Mouse (Mus musculus): ENCODE results near the gene Olfr818.
"Not testable (repeated sequence)": the region's sequence is repeated elsewhere in the genome, so short reads cannot be mapped to it uniquely, and the experiment has no call there.

Olfr818 gene

DNA sequence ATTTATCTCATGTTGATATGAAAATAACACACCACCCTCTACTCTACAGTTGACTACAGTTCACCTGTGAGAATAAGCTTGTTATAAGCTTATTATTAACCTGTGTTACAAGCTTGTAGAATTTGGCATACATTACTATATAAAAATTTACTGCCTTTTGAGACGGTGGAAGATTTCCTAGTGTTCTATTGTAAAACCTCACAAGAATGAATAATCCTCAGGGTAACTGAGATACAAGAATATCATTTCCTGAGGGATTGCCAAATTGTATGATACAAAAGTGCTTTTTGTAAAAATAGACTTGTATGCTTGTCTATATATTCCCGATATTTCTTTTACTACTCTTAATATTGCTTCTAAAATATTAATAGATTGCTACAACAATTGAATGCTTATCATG is at the start of gene Olfr818:
Olfr818 (minus strand) TSS at position 101 of the 400 bp plus-strand sequence.
- DNase-seq (ENCODE audit: extremely low spot score), result no peak

- not testable (repeated sequence) for DNase-seq (ENCODE audit: extremely low spot score)
Measured at GRCm38 (mm10) chr10:129984962-129985361, 36.1 kb upstream of the Olfr818 start, which contains the start of gene Gm10310. Gm10310 (minus strand) TSS chr10:129985062.

DNA sequence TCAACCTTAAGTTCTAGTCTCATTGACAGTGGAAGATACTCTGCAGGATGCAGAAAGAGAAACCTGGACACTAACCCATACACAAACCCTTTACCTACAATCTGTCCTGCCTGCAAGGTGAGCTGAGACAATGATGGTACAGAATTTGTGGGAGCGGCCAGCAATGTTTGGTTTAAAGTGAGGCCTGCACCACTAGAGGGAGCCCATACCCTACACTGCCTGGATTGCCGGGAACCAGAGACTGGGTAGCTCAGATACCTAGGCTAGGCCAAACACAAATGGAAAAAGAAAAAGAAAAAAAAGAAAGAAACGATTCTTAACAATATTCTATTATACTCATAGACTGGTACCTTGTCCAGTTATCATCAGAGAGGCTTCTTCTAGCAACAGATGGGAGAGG is 33.0 kb upstream of the Olfr818 start:
- DNase-seq (ENCODE audit: extremely low spot score), result not testable (repeated sequence)

GRCm38 (mm10) chr10:129976040-129976439 is 27.1 kb upstream of the Olfr818 start, which contains the start of gene Olfr247:
Olfr247 (minus strand) TSS chr10:129976140.
- not testable (repeated sequence) for DNase-seq (ENCODE audit: extremely low spot score)

DNA sequence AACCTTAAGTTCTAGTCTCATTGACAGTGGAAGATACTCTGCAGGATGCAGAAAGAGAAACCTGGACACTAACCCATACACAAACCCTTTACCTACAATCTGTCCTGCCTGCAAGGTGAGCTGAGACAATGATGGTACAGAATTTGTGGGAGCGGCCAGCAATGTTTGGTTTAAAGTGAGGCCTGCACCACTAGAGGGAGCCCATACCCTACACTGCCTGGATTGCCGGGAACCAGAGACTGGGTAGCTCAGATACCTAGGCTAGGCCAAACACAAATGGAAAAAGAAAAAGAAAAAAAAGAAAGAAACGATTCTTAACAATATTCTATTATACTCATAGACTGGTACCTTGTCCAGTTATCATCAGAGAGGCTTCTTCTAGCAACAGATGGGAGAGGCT is 24.1 kb upstream of the Olfr818 start:
- DNase-seq (ENCODE audit: extremely low spot score), result not testable (repeated sequence)

GRCm38 (mm10) chr10:129967166-129967565 is 18.3 kb upstream of the Olfr818 start, which contains the start of gene Olfr819:
Olfr819 (minus strand) TSS chr10:129967266.
- DNase-seq (ENCODE audit: extremely low spot score), result not testable (repeated sequence)

DNA sequence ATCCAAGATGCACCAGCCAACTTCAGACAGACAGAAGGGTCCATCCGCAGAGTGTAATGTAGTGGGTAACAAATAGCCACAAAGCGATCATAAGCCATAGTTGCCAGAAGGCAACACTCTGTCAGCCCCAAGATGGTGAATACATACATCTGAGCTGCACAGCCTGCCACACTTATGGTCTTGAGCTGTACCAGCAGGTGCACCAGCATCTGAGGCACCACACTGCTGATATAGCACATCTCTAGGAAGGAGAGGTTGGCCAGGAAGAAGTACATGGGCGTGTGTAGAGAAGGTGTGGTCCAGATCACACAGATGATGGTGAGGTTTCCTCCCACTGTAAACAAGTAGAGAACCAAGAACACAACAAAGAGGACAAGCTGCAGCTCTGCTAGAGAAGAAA is 17.3 kb upstream of the Olfr818 start:
- DNase-seq (ENCODE audit: extremely low spot score), result not testable (repeated sequence)

- no peak for DNase-seq (ENCODE audit: extremely low spot score)
Measured at GRCm38 (mm10) chr10:129915497-129915896, 33.4 kb downstream of the Olfr818 start, which contains the start of gene Olfr816. Olfr816 (minus strand) TSS chr10:129915597.

DNA sequence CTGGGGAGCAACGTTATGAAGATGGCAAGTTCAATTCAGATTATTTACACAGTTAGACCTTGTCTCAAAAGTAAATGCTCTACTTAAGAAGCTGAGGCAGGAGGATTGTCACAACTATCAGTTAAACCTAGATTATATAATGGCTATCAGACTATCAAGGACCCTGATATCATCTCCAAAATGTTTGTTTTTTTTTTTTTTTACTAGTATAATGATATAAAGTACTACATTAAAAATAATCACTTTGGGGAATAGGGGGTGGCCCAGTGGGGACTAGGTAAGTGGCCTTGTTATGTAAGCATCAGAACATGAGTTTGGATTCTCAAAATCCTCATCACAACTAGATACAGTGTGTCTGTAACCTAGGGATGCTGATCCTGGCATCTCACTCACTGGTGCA is 43.1 kb downstream of the Olfr818 start, which contains the start of gene Olfr815:
Olfr815 (minus strand) TSS at position 101 of the 400 bp plus-strand sequence.
- DNase-seq (ENCODE audit: extremely low spot score), result not testable (repeated sequence)
